Mouse (Mus musculus) fibroblast of lung, adult 2 months (primary cell): ENCODE measurements around the gene Ace3.
"Not testable (repeated sequence)": the region's sequence is repeated elsewhere in the genome, so short reads cannot be mapped to it uniquely, and the experiment has no call there.

Experiments
- DNase-seq: peaks from one replicate; pipeline ENCODE4 v3.0.0-alpha.2; 2011; ENCODE audit warnings: low read depth

The Ace3 gene

GRCm38 (mm10) chr11:105978634-105979033 lies 15.8 kb upstream of the Ace3 start:
- DNase-seq = no peak

GRCm38 (mm10) chr11:105984452-105984851 lies 10.0 kb upstream of the Ace3 start:
- no peak for DNase-seq

GRCm38 (mm10) chr11:105987446-105987845 lies 7.0 kb upstream of the Ace3 start:
- no peak for DNase-seq

- no peak for DNase-seq
Measured at GRCm38 (mm10) chr11:105989446-105989845, 5.0 kb upstream of the Ace3 start.

GRCm38 (mm10) chr11:105990231-105990630 lies 4.2 kb upstream of the Ace3 start:
- no peak for DNase-seq

- DNase-seq = no peak
Measured at GRCm38 (mm10) chr11:106000062-106000461, 5.6 kb downstream of the Ace3 start.

- no peak for DNase-seq
Measured at GRCm38 (mm10) chr11:106001718-106002117, 7.2 kb downstream of the Ace3 start.

GRCm38 (mm10) chr11:106004576-106004975 lies 10.1 kb downstream of the Ace3 start:
- DNase-seq = no peak

GRCm38 (mm10) chr11:106005970-106006369 lies 11.5 kb downstream of the Ace3 start:
- no peak for DNase-seq

GRCm38 (mm10) chr11:106007821-106008220 lies 13.3 kb downstream of the Ace3 start, which contains the start of gene Kcnh6:
TSS of gene Kcnh6 (plus strand) at chr11:106008124.
- DNase-seq = no peak

- no peak for DNase-seq
Measured at GRCm38 (mm10) chr11:106012711-106013110, 18.2 kb downstream of the Ace3 start.

- no peak for DNase-seq
Measured at GRCm38 (mm10) chr11:106013556-106014225, 19.2 kb downstream of the Ace3 start.

- DNase-seq = no peak
Measured at GRCm38 (mm10) chr11:106016440-106016839, 22.0 kb downstream of the Ace3 start.

- DNase-seq = no peak
Measured at GRCm38 (mm10) chr11:106020051-106020763, 25.7 kb downstream of the Ace3 start.

- DNase-seq = no peak
Measured at GRCm38 (mm10) chr11:106025774-106026173, 31.3 kb downstream of the Ace3 start.

- DNase-seq = no peak
Measured at GRCm38 (mm10) chr11:106026465-106027151, 32.1 kb downstream of the Ace3 start.

GRCm38 (mm10) chr11:106027607-106028006 lies 33.1 kb downstream of the Ace3 start:
- no peak for DNase-seq

- not testable (repeated sequence) for DNase-seq
Measured at GRCm38 (mm10) chr11:106032074-106032473, 37.6 kb downstream of the Ace3 start.

- DNase-seq = no peak
Measured at GRCm38 (mm10) chr11:106033491-106033919, 39.0 kb downstream of the Ace3 start.

GRCm38 (mm10) chr11:106034986-106035385 lies 40.5 kb downstream of the Ace3 start:
- DNase-seq = no peak

GRCm38 (mm10) chr11:106036548-106037417 lies 42.3 kb downstream of the Ace3 start, which contains the start of gene Dcaf7:
TSS of gene Dcaf7 (plus strand) at chr11:106036872.
- DNase-seq = peak; percentile 88

GRCm38 (mm10) chr11:106037418-106037751 lies 42.9 kb downstream of the Ace3 start:
- no peak for DNase-seq
